Mouse (Mus musculus) urinary bladder, postnatal 10 days (tissue): ENCODE measurements around the gene Hist1h2ai.
"Not testable (repeated sequence)": the region's sequence is repeated elsewhere in the genome, so short reads cannot be mapped to it uniquely, and the experiment has no call there.

Experiments
- DNase-seq: peaks from one replicate; pipeline ENCODE4 v3.0.0; 2022; ENCODE audit warnings: low spot score

Gene Hist1h2ai

DNA sequence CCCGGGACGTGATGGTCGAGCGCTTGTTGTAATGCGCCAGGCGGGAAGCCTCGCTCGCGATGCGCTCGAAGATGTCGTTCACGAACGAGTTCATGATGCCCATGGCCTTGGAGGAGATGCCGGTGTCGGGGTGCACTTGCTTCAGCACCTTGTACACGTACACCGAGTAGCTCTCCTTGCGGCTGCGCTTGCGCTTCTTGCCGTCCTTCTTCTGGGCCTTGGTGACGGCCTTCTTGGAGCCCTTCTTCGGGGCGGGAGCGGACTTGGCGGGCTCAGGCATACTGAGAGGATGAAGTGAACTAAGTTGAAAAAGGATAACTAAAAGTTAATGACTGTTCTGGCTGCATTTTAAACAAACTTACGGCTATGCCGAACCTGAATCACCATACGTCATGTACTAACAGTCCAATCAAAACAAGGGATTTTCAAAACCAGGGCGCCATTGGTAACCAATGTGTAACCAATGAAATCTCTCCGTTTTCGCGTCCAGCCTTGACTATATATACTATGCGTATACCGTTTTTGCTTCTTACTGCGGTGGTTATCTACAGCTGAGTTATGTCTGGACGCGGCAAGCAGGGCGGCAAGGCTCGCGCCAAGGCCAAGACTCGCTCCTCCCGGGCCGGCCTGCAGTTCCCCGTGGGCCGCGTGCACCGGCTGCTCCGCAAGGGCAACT, at the start of gene Hist1h2ai, which contains the start of gene Hist1h2bl:
Gene Hist1h2ai, plus strand, starts transcription at position 559 of the 676 bp plus-strand sequence.
Gene Hist1h2bl, minus strand, starts transcription at position 280 of the 676 bp plus-strand sequence.
- DNase-seq, result not testable (repeated sequence)

GRCm38 (mm10) chr13:21677305-21677704, 38.9 kb upstream of the Hist1h2ai start, which contains the start of gene Olfr1360:
TSS of gene Olfr1360 (minus strand) at chr13:21677405.
- no peak for DNase-seq

- DNase-seq, result no peak
Measured at GRCm38 (mm10) chr13:21697811-21698210, 18.4 kb upstream of the Hist1h2ai start, which contains the start of gene Olfr1359. TSS of gene Olfr1359 (plus strand) at chr13:21698111.

GRCm38 (mm10) chr13:21706669-21707068, 9.6 kb upstream of the Hist1h2ai start:
- DNase-seq, result no peak

DNA sequence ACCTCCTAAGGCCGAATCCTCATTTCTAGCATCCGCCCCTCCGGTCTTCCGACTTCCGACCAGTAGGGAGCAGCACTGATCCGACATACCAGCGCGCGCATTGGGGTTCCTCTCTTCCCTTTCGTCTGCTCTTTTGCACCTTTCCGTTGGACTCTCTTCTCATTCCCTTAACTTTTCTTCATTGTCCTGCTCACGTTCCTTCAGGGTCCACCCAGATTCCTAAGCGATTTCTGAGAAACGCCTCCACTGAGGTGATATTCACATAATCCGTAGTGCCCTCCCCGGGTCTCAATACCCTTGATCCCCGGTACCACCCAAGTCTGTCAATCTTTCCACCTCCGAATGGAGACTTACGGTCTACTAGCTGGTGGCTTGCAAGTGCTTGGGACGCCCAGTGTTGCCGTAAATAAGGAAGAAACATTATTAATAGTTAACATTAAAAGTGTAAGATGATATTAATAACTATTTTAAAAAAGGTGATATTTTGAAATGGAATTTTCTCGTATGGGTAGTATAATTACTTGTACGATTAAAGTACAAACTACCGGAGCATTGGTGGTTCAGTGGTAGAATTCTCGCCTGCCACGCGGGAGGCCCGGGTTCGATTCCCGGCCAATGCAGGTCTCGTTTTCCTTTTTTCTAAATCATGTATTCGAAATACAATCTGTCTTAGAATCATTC, 6.1 kb upstream of the Hist1h2ai start:
- peak; percentile 60 for DNase-seq

- DNase-seq, result no peak
Measured at GRCm38 (mm10) chr13:21710821-21711525, 5.2 kb upstream of the Hist1h2ai start.

GRCm38 (mm10) chr13:21711698-21712097, 4.5 kb upstream of the Hist1h2ai start:
- no peak for DNase-seq

DNA sequence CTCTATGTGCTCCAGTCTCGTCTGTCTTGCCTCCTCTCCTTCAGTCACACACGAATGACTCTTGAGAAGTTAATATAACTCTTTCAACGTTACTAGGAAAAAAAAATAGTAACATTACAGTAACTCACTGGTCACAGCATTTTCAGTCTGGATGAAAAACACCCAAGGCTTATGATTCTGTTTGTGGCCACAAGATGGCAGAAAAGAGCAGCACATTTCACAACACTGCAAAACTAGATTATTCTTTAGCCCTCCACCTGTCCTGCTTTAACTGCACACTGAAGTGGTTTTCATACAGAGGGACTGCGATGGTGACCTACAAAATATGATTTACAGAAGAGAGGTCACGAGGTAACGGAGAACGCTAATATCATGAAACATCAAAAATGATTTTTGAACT, 1.5 kb upstream of the Hist1h2ai start:
- no peak for DNase-seq

DNA sequence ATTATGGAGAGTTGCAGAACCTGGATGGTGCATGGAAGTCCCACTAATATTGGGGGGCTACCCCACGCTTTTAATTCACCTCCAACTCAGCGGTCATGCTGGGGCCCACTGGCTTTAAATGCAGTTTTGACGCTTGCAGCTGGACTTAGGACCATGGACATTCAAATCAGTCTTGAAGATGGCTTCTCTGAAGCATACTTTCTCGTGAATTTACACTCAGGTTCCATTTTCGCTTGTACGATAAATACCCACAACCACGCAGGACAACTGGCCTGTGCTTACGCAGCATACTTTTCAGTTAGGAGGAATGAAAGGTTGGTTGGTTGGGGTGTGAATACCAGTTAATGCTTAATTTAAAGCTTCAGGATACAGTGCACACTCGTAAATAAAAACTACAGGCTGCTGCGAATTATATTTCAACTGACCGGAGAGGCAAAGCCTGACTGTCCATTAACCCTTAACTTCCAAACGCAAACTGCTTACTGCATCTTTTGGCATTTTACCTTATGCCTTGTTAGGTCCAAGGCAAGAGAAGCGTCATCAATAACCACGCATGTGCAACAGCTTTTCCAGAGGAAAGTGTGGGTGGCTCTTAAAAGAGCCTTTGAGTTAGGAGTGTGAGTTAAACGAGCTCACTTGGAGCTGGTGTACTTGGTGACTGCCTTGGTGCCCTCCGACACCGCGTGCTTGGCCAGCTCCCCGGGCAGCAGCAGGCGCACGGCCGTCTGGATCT, 925 bp upstream of the Hist1h2ai start:
- DNase-seq, result no peak

DNA sequence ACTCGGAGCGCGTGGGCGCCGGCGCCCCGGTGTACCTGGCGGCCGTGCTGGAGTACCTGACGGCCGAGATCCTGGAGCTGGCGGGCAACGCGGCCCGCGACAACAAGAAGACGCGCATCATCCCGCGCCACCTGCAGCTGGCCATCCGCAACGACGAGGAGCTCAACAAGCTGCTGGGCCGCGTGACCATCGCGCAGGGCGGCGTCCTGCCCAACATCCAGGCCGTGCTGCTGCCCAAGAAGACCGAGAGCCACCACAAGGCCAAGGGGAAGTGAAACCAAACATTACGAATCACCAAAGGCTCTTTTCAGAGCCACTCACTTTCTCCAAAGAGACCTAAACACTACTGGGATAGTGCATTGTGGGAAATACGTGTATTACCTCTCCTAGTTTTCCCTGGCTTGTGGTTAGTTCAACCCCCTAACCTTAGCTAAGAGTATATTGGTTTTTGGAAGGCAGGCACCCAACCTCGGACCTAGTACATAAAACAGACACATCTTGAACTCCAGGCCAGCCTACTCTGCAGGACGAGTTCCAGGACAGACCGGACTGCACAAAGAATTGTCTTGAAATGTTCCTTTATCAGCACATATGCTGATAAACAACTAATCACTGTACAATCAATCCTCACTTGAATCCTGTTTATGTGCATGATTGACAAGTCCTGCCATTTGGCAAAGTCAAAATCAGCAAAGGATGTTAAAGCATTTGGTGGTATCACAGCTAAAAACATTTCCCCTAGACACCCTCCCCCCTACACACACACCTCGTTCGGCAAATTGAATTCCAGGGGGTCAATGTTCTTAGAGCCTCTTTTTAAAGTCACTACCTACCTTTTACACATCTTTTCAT, 544 bp downstream of the Hist1h2ai start:
- not testable (repeated sequence) for DNase-seq

DNA sequence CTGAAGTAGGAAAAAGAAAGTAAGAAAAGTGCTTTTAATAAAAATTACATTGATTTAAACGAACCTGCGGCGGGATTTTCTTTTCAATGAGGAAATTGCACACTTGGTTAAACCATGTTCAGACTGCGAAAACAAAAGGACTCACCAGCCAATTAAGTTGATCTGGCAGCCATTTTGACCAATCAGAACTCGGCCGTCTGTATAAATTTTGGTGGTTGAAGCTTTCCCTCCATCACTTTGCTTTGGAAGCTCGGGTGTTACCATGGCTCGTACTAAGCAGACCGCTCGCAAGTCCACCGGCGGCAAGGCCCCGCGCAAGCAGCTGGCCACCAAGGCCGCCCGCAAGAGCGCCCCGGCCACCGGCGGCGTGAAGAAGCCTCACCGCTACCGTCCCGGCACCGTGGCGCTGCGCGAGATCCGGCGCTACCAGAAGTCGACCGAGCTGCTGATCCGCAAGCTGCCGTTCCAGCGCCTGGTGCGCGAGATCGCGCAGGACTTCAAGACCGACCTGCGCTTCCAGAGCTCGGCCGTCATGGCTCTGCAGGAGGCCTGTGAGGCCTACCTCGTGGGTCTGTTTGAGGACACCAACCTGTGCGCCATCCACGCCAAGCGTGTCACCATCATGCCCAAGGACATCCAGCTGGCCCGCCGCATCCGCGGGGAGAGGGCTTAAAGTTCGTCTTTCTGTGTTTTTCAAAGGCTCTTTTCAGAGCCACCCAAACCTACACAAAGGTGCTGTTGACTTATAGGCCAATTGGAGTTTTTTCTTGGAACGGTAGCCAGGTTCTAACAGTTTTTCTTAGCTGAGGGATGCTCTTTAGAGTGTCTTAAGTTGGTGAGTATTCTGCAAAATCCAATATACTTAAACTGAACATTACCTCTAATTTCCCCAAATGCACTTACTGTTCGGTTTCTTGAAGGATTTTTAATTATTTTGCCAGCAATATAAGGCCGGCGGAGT, 1.5 kb downstream of the Hist1h2ai start, which contains the start of gene Hist1h3h:
Gene Hist1h3h, plus strand, starts transcription at position 263 of the 961 bp plus-strand sequence.
- DNase-seq, result not testable (repeated sequence)

GRCm38 (mm10) chr13:21718381-21719080, 2.3 kb downstream of the Hist1h2ai start:
- no peak for DNase-seq

DNA sequence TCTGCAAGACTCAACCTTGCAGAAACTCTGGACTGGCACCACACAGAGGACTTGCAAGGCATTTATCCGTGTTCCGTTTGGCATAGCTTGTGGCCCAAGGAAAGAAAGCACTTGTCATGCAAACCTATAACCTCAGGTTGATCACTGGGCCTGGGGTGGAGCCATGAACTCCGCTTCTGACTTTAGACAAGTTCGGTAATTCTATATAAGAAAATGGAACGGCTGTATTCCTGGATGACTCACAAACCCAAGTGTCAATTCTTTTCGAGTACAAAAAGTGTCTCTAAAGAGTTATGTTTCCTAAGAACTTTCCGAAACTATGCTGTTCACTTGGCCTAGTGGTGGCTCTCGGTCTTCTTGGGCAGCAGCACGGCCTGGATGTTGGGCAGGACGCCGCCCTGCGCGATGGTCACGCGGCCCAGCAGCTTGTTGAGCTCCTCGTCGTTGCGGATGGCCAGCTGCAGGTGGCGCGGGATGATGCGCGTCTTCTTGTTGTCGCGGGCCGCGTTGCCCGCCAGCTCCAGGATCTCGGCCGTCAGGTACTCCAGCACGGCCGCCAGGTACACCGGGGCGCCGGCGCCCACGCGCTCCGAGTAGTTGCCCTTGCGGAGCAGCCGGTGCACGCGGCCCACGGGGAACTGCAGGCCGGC, 5.0 kb downstream of the Hist1h2ai start:
- DNase-seq, result not testable (repeated sequence)

DNA sequence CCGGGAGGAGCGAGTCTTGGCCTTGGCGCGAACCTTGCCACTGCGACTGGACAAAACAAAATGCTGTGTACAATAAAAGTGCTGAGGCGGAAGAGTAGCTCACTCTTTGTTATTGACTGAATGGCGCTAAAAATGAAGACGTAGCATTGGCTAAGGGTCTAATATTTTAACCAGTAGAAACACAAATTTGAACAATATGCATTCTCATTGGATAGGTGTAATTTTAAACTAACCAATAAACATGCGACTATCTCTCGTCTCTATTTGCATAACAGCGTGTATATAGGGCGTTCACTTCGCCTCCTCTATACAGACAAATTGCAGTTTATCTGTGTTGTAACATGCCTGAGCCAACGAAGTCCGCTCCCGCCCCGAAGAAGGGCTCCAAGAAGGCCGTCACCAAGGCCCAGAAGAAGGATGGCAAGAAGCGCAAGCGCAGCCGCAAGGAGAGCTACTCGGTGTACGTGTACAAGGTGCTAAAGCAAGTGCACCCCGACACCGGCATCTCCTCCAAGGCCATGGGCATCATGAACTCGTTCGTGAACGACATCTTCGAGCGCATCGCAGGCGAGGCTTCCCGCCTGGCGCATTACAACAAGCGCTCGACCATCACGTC, 5.6 kb downstream of the Hist1h2ai start, which contains the start of gene Hist1h2bm:
Gene Hist1h2bm, plus strand, starts transcription at position 288 of the 616 bp plus-strand sequence.
- DNase-seq, result not testable (repeated sequence)

- DNase-seq, result no peak
Measured at GRCm38 (mm10) chr13:21722373-21722925, 6.2 kb downstream of the Hist1h2ai start.

DNA sequence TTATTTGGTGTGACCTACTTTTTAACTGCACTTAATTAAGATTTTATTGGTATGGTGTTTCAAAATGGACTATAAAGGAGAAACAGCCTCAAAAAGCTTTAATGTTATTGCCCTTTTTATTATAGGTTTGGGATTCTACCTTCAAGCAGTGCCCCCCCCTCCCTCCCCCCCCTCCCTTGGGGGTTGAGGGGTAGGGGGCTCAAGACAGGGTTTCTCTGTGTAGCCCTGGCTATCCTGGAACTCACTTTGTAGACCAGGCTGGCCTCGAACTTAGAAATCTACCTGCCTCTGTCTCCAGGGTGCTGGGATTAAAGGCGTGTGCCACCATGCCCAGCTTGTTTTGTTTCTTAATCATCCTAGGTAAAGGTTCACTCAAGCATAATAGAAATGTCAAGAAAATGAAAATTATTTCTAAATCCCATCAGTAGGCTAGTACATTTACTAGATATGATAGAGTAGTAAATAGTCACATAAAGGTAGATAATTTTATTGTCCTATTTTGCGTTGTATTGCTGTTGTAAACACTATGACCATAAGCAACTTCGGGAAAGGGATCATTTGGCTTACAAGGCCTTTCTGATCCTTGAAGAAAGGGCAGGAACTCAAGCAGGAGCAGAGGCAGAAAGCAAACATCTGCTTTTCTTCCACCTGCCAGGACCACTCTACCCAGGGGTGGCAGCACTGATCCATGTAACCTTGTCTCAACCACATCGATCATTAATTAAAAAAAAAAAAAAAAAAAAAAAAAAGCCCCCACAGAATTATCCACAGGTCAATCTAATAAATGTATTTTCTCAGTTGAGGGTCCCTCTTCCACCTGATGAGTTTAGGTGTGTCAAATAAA, 7.0 kb downstream of the Hist1h2ai start:
- no peak for DNase-seq
